Mouse (Mus musculus) heart, postnatal 0 days (tissue): ENCODE measurements around the gene Arl15.

Source experiments
- CTCF ChIP-seq: IDR thresholded peaks from 2 replicates; pipeline ENCODE4 v1.5.1; 2016; ENCODE audit warnings: antibody characterized with exemption, control low read depth, low read depth
- EP300 ChIP-seq: IDR thresholded peaks from 2 replicates; pipeline ENCODE4 v1.6.1; 2016; ENCODE audit warnings: antibody characterized with exemption, low read depth

GRCm38 (mm10) chr13:114109441-114109840 is 315.1 kb downstream of the Arl15 start:
- no peak for TF ChIP-seq EP300
- TF ChIP-seq CTCF = no peak
